Mouse (Mus musculus): ENCODE data around the gene Tph2.

GRCm38 (mm10) chr10:115229023-115229422 lies 44.2 kb upstream of the Tph2 start:
- TF ChIP-seq CTCF (IDR thresholded peaks at IDR 0.05; ENCODE audit: low read depth) (no peak), EP300 (IDR thresholded peaks at IDR 0.05; ENCODE audit: low read depth) (no peak)

Data from liver, postnatal 0 days (tissue).